Mouse (Mus musculus) B cell, adult (primary cell): ENCODE measurements around the gene Mdm4. TPM values are rescaled to one million over a fixed set of nuclear protein-coding genes. Genes with fewer than 3 reads are reported as not detected.

Source experiments
- total RNA-seq: library from RNA; stranded (reverse); gene quantifications from 4 replicates; pipeline ENCODE4 v1.2.4, GENCODE M21; 2023; ENCODE audit not compliant: inconsistent age

Gene Mdm4
- 222 to 254 TPM (median 246 TPM) in 4 replicates for total RNA-seq

DNA sequence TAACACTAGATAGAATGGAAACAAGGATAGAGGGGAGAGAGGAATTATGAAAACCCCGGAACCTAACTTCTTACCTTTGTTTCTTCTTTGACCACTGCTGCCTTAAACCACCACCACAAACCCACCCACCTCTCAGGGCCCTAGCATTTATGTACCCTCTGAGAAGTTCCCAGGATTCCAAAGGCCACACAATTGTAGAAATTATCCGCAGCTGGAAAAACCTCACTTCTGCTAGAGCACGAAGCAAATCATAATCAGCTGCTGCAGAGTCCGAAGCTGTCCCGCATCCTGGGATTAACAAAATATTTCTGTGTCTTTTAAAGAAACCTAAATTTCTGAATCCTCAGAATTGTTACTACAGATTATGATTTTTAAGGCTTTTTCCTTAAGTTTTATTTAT lies at the start of gene Mdm4:
Gene Mdm4 (minus strand): TSS at position 101 of the 400 bp plus-strand sequence.

DNA sequence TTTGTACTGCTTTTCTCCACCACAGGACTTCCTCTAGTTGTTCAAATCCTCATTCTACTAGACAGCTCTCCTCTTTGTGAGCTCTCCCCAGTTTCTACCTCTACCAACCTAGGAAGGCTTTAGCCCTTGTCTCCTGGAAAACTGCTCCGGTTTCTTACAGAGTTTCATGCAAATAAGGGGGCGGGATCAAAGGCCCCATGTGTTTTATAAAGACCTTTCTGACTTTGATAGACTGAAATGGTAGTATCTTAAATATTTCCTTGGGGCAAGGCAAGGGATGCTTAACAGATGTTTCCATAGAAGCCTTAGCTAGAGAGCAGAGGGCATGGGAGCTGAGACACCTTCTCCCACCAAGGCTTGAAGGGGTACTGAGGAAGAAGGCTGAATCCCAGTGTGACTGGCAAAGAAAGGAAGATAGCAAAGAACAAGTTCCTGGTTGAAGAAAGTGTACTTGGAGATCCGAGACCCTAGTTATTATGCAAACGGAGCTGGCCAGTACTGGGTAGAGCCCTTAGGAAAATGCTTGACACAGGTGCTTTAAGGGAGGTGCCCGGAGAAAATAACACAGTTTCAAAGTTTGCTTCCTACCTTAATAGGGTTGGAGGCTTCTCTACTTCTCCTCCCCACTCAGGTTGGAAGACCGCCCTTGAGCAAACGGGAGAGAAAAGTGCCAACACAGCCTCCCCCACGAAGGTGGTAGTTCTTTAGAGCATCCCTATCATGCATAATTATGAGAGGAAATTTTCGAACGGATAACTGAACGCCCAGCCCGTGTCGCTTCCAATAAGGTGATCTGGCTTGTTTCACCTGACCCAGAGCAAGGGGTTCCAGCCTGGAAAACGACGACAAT lies 14.9 kb upstream of the Mdm4 start, which contains the start of gene Pik3c2b:
Gene Pik3c2b (plus strand): TSS at position 657 of the 850 bp plus-strand sequence.

Other genes starting within 250 kb of the Mdm4 start
- gene Lrrn2, start 150.3 kb downstream of the Mdm4 start, total RNA-seq = not detected in 4 replicates
- gene Pik3c2b, start 15.1 kb upstream of the Mdm4 start, total RNA-seq = 111 to 118 TPM (median 117 TPM) in 4 replicates
- gene Ppp1r15b, start 100.6 kb upstream of the Mdm4 start, total RNA-seq = 89.9 to 92.8 TPM (median 91.3 TPM) in 4 replicates
- 3.5 to 6.4 TPM (median 3.9 TPM) in 4 replicates for gene Plekha6, start 133.6 kb upstream of the Mdm4 start, total RNA-seq